In genomic region chr17:11780005-11780404, GRCm38 (mm10) we compare ENCODE assay signal across 24 mouse cellular contexts.
DNase-seq lines count a peak whose midpoint lies in the region; ATAC-seq and TF ChIP-seq lines count a peak whose summit lies in the region.
"Had no signal": no experiment of that assay in that cellular context is flagged by ENCODE, and none has a peak within 500 bp of the region (broad histone marks: within the 10 kb centered on the region; RNA-seq: fewer than 3 reads in every experiment).

No protein-coding gene starts in this region.

- 71% methylated on average over 2 of the region's 2 CpGs for WGBS in kidney, adult 2 months
- 64% methylated on average over 2 of the region's 2 CpGs for WGBS in midbrain, postnatal 0 days
- 79% methylated on average over 2 of the region's 2 CpGs for WGBS in midbrain, embryonic 11.5 days

- TF ChIP-seq POLR2A in kidney, adult 2 months (IDR thresholded peaks at IDR 0.05; ENCODE audit: low read depth, low read length) = no peak
- TF ChIP-seq POLR2A in cortical plate, adult 2 months (IDR thresholded peaks at IDR 0.05; ENCODE audit: extremely low read depth, insufficient read depth, low read length) = no peak

- H3K4me3 ChIP-seq in kidney, adult 2 months (ENCODE audit: insufficient read depth, low read depth, low read length) = no peak overlapping the region
- no peak overlapping the region for H3K4me3 ChIP-seq in midbrain, postnatal 0 days (ENCODE audit: low read depth, low read length)
- H3K4me3 ChIP-seq in midbrain, embryonic 11.5 days (ENCODE audit: low read depth, low read length) = no peak overlapping the region
- H3K4me3 ChIP-seq in cortical plate, adult 2 months (ENCODE audit: insufficient read depth, low read length) = no peak overlapping the region
- H3K4me3 ChIP-seq: embryonic facial prominence, embryonic 15.5 days; forebrain, embryonic 15.5 days; heart, embryonic 10.5 days; hindbrain, embryonic 15.5 days; limb, embryonic 13.5 days; liver, embryonic 13.5 days; midbrain, embryonic 15.5 days; myocyte; neural tube, embryonic 13.5 days had no signal

- H3K9ac ChIP-seq in midbrain, postnatal 0 days (replicated peaks; ENCODE audit: low read length, poor library complexity, severe bottlenecking) = no peak overlapping the region
- no peak overlapping the region for H3K9ac ChIP-seq in midbrain, embryonic 11.5 days (ENCODE audit: low read length)
- H3K9ac ChIP-seq: embryonic facial prominence, embryonic 15.5 days; forebrain, embryonic 15.5 days; hindbrain, embryonic 15.5 days; limb, embryonic 13.5 days; liver, embryonic 13.5 days; midbrain, embryonic 15.5 days; neural tube, embryonic 13.5 days had no signal

- ATAC-seq in midbrain, postnatal 0 days (ENCODE audit: low FRiP score) = no peak
- no peak for ATAC-seq in midbrain, embryonic 11.5 days (ENCODE audit: low FRiP score)
- ATAC-seq: activated CD4-positive, CD25-positive, alpha-beta regulatory T cell, adult 4 months; forebrain, embryonic 15.5 days; intestine, embryonic 16.5 days; midbrain, embryonic 15.5 days had no signal

- no peaks in the 10 kb centered on the region for H3K9me3 ChIP-seq in midbrain, postnatal 0 days (ENCODE audit: low read length)
- H3K9me3 ChIP-seq in midbrain, embryonic 11.5 days (ENCODE audit: control insufficient read depth, low read length) = no peaks in the 10 kb centered on the region
- H3K9me3 ChIP-seq: embryonic facial prominence, embryonic 15.5 days; forebrain, embryonic 15.5 days; heart, embryonic 10.5 days; hindbrain, embryonic 15.5 days; limb, embryonic 13.5 days; liver, embryonic 13.5 days; midbrain, embryonic 15.5 days; neural tube, embryonic 13.5 days had no signal

- H3K4me1 ChIP-seq in kidney, adult 2 months (ENCODE audit: control insufficient read depth, insufficient read depth, low read length) = no peaks in the 10 kb centered on the region; the same call in 1 of the 2 replicates
- no peaks in the 10 kb centered on the region for H3K4me1 ChIP-seq in midbrain, postnatal 0 days (ENCODE audit: insufficient read depth, low read length)
- no peaks in the 10 kb centered on the region for H3K4me1 ChIP-seq in midbrain, embryonic 11.5 days (ENCODE audit: control insufficient read depth, insufficient read depth, low read length)
- H3K4me1 ChIP-seq in cortical plate, adult 2 months (ENCODE audit: control insufficient read depth, insufficient read depth, low read length) = 0 out of 2 replicates have a peak, but pooled peaks cover 2% of the 10 kb centered on the region
- H3K4me1 ChIP-seq: embryonic facial prominence, embryonic 15.5 days; forebrain, embryonic 15.5 days; heart, embryonic 10.5 days; limb, embryonic 13.5 days; liver, embryonic 13.5 days; midbrain, embryonic 15.5 days had no signal

- no peak overlapping the region for H3K4me2 ChIP-seq in midbrain, postnatal 0 days (ENCODE audit: low read depth, low read length, poor library complexity, severe bottlenecking)
- no peak overlapping the region for H3K4me2 ChIP-seq in midbrain, embryonic 11.5 days
- H3K4me2 ChIP-seq: embryonic facial prominence, embryonic 15.5 days; forebrain, embryonic 15.5 days; hindbrain, embryonic 15.5 days; limb, embryonic 13.5 days; liver, embryonic 13.5 days; midbrain, embryonic 15.5 days; neural tube, embryonic 13.5 days had no signal

- no peak overlapping the region for H3K27ac ChIP-seq in kidney, adult 2 months (ENCODE audit: insufficient read depth, low read depth, low read length)
- no peak overlapping the region for H3K27ac ChIP-seq in midbrain, postnatal 0 days (ENCODE audit: low read depth, low read length)
- H3K27ac ChIP-seq in midbrain, embryonic 11.5 days (ENCODE audit: low read depth, low read length) = no peak overlapping the region
- H3K27ac ChIP-seq in cortical plate, adult 2 months (ENCODE audit: insufficient read depth, low read length) = no peak overlapping the region
- H3K27ac ChIP-seq: embryonic facial prominence, embryonic 15.5 days; forebrain, embryonic 15.5 days; heart, embryonic 10.5 days; hindbrain, embryonic 15.5 days; limb, embryonic 13.5 days; liver, embryonic 13.5 days; midbrain, embryonic 15.5 days; neural tube, embryonic 13.5 days had no signal

- TF ChIP-seq CTCF in kidney, adult 2 months (conservative IDR thresholded peaks at IDR 0.05; ENCODE audit: insufficient read depth, insufficient read length, low read depth, low read length) = 0 out of 2 replicates have a peak, but pooled peaks have one; percentile 7
- TF ChIP-seq CTCF in midbrain, postnatal 0 days (IDR thresholded peaks at IDR 0.05) = peak; percentile 44
- TF ChIP-seq CTCF in cortical plate, adult 2 months (IDR thresholded peaks at IDR 0.05; ENCODE audit: extremely low read depth, insufficient read depth, low read length) = peak; percentile 29; the same call in 1 of the 2 replicates

- no peaks in the 10 kb centered on the region for H3K36me3 ChIP-seq in kidney, adult 2 months (ENCODE audit: control insufficient read depth, insufficient read depth, low read length)
- no peaks in the 10 kb centered on the region for H3K36me3 ChIP-seq in midbrain, postnatal 0 days (ENCODE audit: insufficient read depth, low read length)
- H3K36me3 ChIP-seq in midbrain, embryonic 11.5 days (ENCODE audit: control insufficient read depth, insufficient read depth, low read length) = no peaks in the 10 kb centered on the region
- H3K36me3 ChIP-seq: embryonic facial prominence, embryonic 15.5 days; forebrain, embryonic 15.5 days; heart, embryonic 10.5 days; hindbrain, embryonic 15.5 days; limb, embryonic 13.5 days; liver, embryonic 13.5 days; midbrain, embryonic 15.5 days; neural tube, embryonic 13.5 days had no signal

- H3K27me3 ChIP-seq in kidney, adult 2 months (replicated peaks; ENCODE audit: control insufficient read depth, insufficient read depth, low read length) = no peaks in the 10 kb centered on the region
- H3K27me3 ChIP-seq in midbrain, postnatal 0 days (ENCODE audit: insufficient read depth, low read length) = no peaks in the 10 kb centered on the region
- no peaks in the 10 kb centered on the region for H3K27me3 ChIP-seq in midbrain, embryonic 11.5 days (ENCODE audit: control insufficient read depth, insufficient read depth, low read length)
- H3K27me3 ChIP-seq: embryonic facial prominence, embryonic 15.5 days; forebrain, embryonic 15.5 days; hindbrain, embryonic 15.5 days; limb, embryonic 13.5 days; liver, embryonic 13.5 days; midbrain, embryonic 15.5 days; neural tube, embryonic 13.5 days had no signal

- no peak for DNase-seq in kidney, adult 2 months
- DNase-seq in kidney, adult 9 months = no peak
- DNase-seq in midbrain, postnatal 0 days (ENCODE audit: low spot score) = peak; percentile 20
- no peak for DNase-seq in midbrain, embryonic 11.5 days (ENCODE audit: low spot score, missing footprints)
- peak; percentile 12 for DNase-seq in cerebellum, adult 9-11 months
- DNase-seq in thymus, postnatal 0 days (ENCODE audit: low spot score) = no peak
- no peak for DNase-seq in adrenal gland, postnatal 14 days
- DNase-seq: adrenal gland, postnatal 10 days; gastrocnemius, postnatal 10 days; heart, postnatal 4 days; liver, embryonic 13.5 days; lung, adult 2 months; lung, postnatal 14 days had no signal

Comparison
In these comparisons a context has a peak if more than half of its experiments do, and no peak if none do; other contexts are left out.
1. DNase-seq: peak in midbrain, postnatal 0 days (single experiment) and cerebellum, adult 9-11 months (single experiment); none in kidney, adult 2 months (single experiment), kidney, adult 9 months (single experiment), midbrain, embryonic 11.5 days (single experiment), thymus, postnatal 0 days (single experiment) and adrenal gland, postnatal 14 days (single experiment).
2. Peak in every context shown above with its lines, with median percentiles within 50 percentile points of each other: CTCF ChIP-seq.